Mouse (Mus musculus): ENCODE results near the gene Ncoa1. TPM values are rescaled to one million over a fixed set of nuclear protein-coding genes. Genes with fewer than 3 reads are reported as not detected.
A peak's percentile ranks its signal among the peaks of the same experiment; 100 is the strongest.

The Ncoa1 gene
- total RNA-seq, 2 experiments from 2014 or later, result 32.1 to 33.6 TPM

DNA sequence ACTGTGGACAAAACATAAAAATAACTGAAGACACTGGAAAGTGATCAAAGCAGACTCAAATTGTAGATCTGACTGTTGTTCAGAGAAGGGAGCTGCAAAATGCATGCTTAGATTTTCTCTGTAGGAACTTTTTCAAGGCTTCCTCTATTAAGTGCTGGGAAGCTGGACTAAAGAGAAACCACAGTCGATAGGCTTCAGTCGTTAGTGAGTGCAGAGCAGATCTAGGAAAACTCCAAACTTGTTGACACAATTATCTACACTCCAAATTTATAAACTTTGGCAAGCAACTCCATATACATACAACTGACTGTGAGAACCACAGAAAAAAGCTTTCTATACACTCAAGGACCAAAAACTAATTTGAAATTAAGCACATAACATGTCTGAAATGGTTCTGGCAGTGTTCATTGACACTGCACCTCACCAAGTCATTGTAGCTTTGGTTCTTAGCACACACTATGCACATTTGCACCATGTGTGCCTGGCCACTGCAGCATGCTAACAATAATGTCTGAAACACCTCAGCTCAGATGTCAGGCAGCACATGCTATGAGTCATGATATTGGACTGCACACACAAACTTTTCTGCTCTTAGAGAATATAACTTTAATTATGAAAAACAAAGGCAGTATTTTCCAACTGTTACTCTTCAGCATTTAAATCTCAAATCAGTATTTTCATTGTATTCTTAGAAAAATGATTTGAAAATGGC lies 121.8 kb downstream of the Ncoa1 start:
- intact Hi-C loops (cut with DNase I), result no loop called here

DNA sequence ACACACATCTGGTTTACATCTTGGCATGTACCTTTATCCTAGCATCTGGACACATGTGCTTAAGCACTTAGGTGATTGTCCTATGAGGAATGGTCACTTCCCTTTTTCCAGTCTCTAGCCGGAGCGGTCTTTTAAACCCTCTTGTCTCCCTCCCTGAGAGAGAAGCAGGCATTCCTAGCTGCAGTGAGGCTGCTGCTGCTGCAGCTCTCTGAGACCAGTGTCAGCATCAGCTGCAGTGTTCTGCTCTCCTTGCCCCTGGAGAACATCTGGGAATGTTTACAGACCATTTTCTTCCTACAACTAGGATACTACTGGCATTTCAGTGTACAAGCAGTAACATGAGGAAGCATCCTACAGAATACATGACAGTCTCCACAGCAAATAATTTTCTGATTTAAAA lies 133.8 kb downstream of the Ncoa1 start:
- intact Hi-C loops (cut with DNase I), result no loop called here

More for the DNA sequence above, 121.8 kb downstream of the Ncoa1 start:
- DNase-seq, result no peak

DNA sequence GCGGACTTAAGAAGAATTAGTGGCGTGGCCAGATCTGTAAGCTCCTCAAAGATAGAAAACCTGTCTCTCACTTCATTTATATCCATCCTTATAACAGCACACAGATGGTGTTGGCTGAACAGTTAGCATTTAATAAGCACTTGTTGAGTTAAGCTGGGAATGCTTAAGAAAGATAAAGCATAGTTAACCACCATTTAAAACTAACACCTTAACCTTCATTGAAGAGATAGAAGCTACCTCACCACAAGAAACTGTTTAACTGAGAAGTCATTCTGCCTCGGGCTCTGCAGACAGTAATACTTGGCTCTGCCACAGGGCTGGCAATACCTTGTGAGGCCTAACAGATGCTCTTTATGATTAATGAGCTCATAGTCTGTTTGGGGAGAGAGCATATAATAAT lies 134.9 kb downstream of the Ncoa1 start:
- intact Hi-C loops (cut with DNase I), result no loop called here
- DNase-seq, result no peak

More for the DNA sequence above, 133.8 kb downstream of the Ncoa1 start:
- DNase-seq, result no peak

DNA sequence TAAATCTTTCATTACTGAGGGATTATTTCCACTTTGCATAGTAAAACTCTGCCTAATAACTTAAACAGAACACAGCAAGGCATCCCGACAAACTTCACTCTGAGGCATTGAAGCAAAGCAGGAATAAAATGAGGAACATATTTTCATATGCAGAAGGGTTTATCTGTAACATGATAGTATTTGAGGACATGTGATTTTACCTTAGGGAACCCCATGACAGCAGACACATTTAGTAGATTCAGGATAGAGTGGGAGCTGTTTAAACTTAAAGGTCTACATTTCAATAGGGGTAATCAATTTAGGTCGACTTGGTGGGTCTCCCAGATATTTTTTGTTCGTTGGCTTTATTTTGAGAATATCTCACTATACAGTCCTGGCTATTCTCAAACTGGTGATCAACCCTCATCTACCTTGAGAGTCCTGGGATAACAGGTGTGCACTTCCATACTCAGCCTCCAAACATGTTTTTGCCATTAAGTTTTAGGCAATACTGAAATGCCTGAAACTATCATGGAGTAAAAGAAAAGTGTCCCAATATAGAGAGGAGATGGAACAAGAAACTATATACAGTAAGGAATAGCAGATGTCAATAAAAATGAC lies 136.6 kb downstream of the Ncoa1 start:
- DNase-seq, result no peak
- intact Hi-C loops (cut with DNase I), result no loop called here

DNA sequence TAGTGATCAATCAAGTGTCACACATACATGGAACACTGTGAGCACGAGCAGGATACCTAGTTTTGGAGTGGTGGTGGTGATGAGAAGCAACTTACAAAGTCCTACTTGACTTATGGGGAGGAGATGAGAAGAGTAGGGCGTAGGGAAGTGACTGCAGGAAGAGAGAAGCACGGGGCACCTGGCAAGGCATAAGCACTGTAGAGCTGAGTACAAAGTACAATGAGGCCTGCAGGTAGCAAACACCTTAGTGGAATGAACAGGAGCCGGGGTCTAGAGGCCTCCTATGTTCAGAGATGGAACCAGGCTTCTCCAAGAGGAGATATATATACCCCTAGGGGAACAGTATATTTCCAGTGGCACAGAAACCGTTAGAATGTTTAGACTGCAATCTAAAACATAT lies 153.4 kb downstream of the Ncoa1 start:
- no peak for DNase-seq
- intact Hi-C loops (cut with DNase I), result no loop called here

DNA sequence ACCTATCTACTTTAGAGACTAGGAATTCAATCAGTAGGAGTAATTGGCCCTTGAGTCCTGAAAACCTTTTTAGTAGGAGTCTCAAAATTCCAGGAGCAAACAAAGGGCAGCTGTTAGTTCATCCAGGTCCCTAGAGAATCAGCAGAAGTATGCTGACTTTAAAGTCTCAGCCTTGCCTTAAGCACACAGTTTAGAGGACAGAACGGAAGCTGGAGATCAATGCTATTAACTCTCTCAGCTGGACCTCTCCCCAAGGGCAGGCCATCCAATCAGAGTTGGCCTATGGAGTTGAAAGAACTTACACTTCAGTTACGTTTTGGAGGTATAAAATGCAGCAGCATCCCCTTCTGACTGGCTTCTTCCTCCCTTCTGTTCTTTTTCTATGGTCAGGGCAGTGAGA lies 154.8 kb downstream of the Ncoa1 start:
- no peak for DNase-seq
- intact Hi-C loops (cut with DNase I), result no loop called here

DNA sequence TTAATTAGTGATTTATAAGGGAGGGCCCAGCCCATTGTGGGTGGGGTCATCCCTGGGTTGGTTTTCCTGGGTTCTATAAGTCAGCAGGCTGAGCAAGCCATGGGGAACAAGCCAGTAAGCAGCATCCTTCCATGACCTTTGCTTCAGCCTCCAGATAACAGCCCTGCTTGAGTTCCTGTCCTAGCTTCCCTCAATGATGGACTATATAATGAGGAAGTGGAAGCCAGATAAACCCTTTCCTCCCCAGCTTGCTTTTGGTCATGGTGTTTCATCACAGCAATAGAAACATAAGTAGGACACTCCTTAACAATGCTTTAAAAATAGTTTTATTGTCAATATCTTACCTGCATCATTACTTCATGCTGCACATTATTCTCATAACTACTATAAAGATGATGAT lies 163.2 kb downstream of the Ncoa1 start:
- DNase-seq, result no peak
- intact Hi-C loops (cut with DNase I), result no loop called here

DNA sequence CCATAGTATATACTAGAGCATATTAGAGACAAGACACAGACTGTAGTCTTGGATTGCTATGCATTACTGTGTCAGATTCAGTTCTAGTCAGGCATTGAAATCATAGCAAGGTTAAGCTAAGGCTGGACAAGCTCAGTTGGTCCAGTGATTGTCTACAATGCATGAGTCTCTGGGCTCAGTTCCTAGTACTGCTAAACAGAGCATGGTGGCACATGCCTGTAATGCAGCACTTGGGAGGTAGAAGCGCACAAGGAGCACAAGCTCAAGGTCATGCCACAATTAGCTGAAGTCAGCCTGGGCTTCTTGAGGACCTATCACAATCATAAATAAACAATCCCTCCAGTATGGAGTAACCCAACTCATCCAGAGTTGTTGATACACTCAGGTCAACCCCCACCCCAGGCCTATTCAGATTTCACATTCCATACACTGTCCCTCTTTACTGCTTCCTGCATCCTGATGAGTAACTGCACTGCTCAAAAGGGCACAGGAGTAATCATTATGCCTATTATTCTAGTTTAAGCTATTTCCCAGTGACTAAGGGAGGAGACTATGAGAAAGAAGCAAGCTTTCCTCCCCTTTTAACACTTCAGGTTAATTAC lies 170.2 kb downstream of the Ncoa1 start:
- DNase-seq, result no peak
- intact Hi-C loops (cut with DNase I), result no loop called here

DNA sequence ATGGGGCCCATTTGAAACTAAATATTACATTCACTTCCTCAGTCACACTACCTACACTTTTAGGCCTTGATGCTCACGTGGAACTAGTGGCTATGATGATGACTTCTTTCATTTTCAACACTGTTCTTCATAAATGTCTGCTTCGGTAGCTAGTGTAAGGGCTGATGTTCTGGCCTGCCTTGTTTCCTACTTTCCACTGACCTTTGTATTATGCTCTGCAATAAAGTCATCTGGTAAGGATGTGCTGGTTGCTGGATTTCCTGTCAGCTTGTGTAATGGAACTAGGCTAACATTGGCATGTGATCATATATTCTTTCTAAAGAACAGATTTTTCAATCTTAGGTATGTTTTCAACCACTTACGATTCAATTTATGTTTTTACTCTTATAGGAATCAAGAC lies 177.7 kb downstream of the Ncoa1 start:
- intact Hi-C loops (cut with DNase I), result loop anchor here (10.0 kb wide), 1 partner anchor 176 kb away; the partner anchor contains the start of gene Ncoa1
- no peak for DNase-seq

DNA sequence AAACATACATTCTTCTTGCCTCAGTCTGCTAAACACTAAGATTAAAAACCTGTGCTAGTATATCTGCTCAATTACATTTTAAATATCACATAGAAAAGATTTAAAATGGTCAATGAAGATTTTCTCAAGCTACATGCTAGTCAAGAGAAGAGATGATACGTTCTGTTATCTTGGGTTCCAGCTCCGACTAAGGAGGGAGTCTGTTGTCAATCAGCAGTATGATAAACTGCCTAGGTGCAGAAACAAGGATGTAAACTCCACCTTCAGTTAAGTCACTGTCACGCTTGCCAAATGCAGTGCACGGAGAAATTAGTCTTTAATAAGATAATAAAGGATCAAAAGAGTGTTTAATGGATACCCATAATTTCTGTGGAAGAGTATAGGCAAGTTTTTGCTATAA lies 178.4 kb downstream of the Ncoa1 start:
- no peak for DNase-seq
- intact Hi-C loops (cut with DNase I), result loop anchor here (10.0 kb wide), 1 partner anchor 176 kb away; the partner anchor contains the start of gene Ncoa1

DNA sequence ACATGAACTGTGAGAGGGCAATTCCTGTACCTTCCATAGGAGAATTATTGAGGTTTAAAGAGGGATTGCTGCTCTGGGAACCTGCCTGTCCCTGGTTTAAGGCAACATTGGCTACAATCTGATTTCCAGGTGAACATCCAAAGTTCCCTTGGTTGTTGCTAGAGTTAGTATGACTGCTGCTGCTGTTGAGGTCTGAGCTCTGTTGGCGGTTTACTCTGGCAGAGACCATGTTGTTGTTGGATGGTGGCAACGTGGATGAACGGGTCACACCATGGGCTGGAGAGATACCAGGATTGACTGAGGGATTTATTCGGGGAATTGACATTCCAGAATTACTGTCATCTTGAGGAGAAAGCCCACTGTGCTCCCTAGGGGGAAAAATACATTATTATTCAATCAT lies 181.1 kb downstream of the Ncoa1 start:
- intact Hi-C loops (cut with DNase I), result loop anchor here (10.0 kb wide), 1 partner anchor 179 kb away; the partner anchor contains the start of gene Ncoa1
- DNase-seq, result no peak

DNA sequence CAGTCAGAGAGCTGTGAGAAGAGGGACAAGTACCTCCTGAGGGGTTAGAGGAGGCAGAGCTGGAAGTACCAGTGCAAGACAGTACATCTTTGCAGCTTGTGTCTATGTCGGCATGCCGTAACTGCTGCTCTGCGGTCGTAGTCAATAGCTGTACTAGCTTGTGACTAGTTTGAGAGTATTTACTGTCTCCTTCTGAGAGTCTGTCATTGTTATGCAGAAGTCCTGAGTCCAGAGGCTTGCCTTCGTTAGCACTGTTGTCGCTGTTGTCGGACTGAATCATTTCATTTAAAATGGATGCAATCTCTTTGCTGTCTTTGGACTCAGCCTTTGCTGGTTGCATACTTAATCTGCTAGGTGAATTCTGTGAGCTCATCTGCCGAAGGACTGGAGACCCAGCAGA lies 181.7 kb downstream of the Ncoa1 start:
- intact Hi-C loops (cut with DNase I), result loop anchor here (10.0 kb wide), 1 partner anchor 180 kb away; the partner anchor contains the start of gene Ncoa1
- DNase-seq, result no peak

DNA sequence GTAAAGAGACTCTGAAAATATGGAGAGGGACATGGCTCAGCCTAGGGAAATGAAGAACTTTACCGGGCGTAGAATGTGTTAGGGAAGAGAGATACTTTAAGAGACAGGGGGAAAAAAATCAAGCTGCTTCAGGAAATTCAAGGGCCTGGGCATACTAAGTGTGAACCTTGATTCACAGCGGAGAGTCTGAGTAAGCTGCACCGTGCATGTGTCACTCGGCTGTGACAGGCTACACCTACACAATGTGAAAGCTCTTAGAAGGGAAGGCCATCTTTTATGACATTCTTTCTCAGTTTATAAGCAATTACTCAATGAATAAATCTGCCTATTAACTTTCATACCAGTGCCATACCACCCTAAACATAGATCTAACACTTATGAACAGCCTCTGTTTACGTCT lies 183.2 kb downstream of the Ncoa1 start:
- intact Hi-C loops (cut with DNase I), result loop anchor here (10.0 kb wide), 1 partner anchor 181 kb away; the partner anchor contains the start of gene Ncoa1

DNA sequence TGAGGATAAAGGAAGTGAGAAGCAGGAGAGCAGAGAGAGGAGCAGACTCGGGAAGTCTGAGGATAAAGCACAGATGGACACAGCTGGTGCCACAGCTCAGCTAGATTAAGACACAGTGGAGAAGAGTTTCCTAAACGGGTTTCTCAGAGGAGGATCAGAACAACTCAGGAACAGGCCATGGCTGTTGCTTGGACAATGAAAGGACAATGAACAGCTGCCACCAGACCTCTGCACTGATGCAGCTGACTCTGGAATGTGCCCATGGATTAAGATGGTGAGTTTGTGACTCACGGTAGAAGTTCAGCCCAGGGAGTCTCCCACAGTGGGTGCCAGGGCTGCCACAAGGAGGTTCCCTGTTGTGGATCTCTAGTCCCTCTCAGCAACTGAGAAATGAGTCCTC lies 191.8 kb downstream of the Ncoa1 start:
- intact Hi-C loops (cut with DNase I), result no loop called here
- DNase-seq, result peak; percentile 15 to 44

More for the DNA sequence above, 183.2 kb downstream of the Ncoa1 start:
- no peak for DNase-seq

DNA sequence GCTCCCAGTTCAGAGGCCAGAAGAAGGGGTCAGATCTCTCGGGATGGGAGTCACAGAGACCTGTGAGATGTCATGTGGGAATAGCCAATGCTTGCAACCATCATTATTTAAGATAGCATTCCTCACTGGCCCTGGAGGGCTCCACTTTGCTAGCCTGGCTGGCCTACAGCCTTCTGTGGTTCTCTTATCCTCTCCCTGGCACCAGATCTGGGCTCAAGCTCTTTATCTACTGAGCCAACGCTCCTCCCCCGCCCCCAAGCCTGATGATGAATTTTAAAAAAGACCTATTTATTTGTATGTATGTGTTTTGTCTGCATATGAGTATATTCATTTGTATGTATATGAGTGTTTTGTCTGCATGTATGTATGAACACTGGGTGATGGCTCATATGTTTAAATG lies 197.1 kb downstream of the Ncoa1 start:
- DNase-seq, result no peak
- intact Hi-C loops (cut with DNase I), result loop anchor here (5.0 kb wide), 1 partner anchor 267 kb away; no protein-coding TSS in a partner anchor

DNA sequence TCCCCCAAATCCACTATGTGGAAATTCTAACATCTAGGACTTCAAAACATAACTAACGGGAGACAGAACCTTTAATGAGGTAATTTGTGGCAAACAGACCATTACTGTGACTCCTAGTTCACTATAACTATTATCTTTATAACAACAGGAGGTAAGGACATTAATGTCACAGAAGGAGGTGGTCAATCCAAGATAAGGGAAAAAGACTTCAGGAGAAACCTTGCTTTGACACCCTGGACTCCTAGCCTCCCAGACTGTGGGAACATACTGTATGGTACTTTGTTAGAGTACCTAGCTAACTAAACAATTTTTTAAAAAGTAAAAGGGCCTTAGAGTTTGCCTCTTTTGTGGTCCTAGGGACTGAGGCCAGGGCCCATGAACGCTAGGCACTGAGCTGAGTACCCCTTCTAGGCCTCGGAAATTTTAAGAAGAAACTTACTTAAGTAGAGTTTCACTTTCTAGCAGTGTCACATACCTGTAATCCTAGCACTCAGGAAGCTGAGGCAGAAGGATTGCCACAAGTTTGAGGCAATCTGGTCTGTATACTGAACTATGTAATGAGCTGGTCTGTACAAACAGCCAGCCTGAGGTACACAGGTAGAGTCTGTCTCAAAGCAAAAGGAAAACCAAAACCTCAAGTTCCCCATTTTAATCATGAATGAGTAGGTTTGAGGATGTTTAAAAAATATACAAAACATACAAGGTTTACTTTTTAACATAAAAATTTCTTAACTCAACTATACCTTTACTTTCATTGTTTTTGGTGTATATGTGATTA lies 197.8 kb downstream of the Ncoa1 start:
- no peak for DNase-seq
- intact Hi-C loops (cut with DNase I), result no loop called here

DNA sequence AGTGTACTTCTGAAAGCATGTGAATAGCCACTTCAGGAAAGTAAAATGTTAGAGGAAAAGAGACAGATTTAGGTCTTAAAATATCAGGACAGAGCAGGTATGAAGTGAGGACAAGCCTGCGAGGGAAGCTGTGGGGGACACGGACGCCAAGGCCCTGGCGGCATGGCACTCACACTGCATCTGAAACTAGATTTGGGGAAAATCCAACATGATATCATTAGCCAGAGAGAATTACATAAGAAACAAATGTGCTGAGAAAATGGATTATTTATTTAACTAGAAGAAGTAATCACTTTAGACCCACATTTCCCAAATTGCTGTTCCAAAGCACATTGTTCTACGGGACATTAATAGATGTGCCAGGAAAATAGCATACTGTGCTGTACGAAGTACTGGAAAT lies 205.9 kb downstream of the Ncoa1 start:
- intact Hi-C loops (cut with DNase I), result no loop called here
- DNase-seq, result no peak

DNA sequence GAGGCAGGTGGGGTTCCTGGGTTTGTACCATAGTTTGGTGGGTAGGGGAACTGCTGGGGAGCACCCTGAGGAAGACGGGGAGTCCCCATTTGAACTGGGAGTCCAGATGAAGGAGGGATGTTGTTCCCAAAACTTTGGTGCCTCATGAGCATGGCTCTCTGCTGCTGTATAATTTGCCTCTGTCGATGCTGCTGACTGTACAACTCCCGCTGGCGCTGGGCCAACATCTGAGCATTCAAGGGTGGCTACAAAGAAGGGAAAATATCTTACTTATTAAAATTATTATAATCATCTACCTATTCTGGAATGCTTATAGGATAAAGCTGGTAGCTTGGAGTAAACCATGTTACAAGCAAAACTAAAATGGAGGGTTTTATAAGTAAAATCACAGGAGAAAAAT lies 209.2 kb downstream of the Ncoa1 start:
- intact Hi-C loops (cut with DNase I), result no loop called here
- DNase-seq, result peak in 1 of 2 experiments; percentile 10

DNA sequence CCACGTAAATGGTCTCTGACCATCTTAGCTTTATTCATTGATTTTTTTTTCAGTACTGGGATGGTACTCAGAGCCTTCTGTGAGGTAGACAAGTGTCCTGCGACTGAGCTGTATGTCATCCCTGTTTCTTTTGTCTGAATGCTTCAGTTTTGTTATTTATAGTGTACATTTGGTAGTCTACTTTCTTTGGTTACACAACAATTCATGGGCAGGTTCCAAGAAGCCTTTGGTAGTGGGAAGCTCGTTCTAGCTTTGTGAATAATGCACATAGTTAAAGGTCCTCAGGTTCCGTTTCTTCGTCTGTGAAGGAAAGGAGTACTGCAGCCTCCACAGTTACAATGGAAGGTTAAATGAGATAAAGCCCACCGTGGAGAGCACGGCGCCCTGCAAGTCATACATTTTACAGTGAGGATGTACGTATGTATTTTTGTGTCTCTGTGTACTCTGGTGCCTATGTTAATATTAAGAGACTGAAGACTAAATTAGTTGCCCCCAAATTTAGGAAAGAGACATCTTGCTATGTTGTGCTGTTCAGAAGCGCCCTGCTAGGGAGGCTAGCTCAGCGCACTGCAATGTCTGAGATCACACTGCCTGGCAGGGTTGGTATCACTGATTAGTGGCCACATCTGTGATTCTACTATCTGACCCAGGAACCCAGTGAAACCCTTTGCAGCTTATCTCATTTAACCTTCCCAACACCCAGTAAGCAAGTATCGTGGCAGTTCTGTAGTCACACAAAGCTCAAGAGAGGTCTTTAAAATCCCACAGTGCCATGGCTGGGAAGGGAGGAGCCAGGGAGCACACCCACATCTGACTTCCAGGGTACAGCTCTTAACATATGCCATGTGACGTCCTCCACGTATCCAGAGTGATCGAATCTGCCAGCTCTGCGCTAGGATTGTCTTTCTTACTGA lies 224.0 kb downstream of the Ncoa1 start:
- intact Hi-C loops (cut with DNase I), result no loop called here
- DNase-seq, result no peak

DNA sequence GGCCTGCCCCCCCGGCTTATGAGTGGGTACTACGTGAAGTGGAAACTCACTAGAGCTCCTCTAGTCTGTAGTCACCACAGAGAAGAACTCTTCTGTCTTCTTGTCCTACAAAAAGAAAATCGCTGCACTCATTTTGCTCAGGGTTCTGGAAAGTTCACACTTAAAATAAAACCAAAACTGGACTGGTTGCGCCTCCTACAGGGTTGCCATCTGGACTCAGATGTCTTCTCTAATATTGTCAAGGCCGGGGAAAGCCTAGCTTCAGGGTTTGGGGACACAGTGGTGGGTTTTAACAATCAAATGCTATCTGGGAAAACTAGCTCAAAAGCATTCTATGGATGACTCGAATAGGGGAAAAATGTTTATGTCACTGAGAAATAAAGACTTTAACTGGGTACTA lies 227.2 kb downstream of the Ncoa1 start:
- intact Hi-C loops (cut with DNase I), result no loop called here
- DNase-seq, result no peak

Measured in heart, postnatal 14 days (tissue).